Mouse (Mus musculus) bone marrow macrophage, adult 2 months (primary cell): ENCODE data around the gene Dnase2a. TPM values are rescaled to one million over a fixed set of nuclear protein-coding genes. Genes with fewer than 3 reads are reported as not detected.

Experiments
- H3K27ac ChIP-seq: 2 replicates; pipeline ENCODE4 v1.5.1; 2012; ENCODE audit warnings: low read depth, low read length; ENCODE audit not compliant: insufficient read depth
- H3K4me1 ChIP-seq: 2 replicates; pipeline ENCODE4 v1.6.1; 2012; ENCODE audit warnings: low read length; ENCODE audit not compliant: control insufficient read depth, insufficient read depth
- H3K4me3 ChIP-seq: 2 replicates; pipeline ENCODE4 v1.5.1; 2012; ENCODE audit warnings: mild to moderate bottlenecking, low read length, moderate library complexity; ENCODE audit not compliant: insufficient read depth
- CTCF ChIP-seq: IDR thresholded peaks from 2 replicates; pipeline ENCODE4 v1.5.1; 2012; ENCODE audit warnings: low read depth, mild to moderate bottlenecking, low read length, moderate library complexity
- POLR2A ChIP-seq: IDR thresholded peaks from 2 replicates; pipeline ENCODE4 v1.6.1; 2012; ENCODE audit warnings: mild to moderate bottlenecking, low read depth, low read length, borderline replicate concordance
- polyA plus RNA-seq: library from polyadenylated mRNA; stranded (reverse); fragments of >200 nt; gene quantifications from 2 replicates; pipeline ENCODE4 v1.2.4, GENCODE M21; 2012; ENCODE audit not compliant: missing spikeins, insufficient read depth, insufficient read length

Gene Dnase2a
- polyA plus RNA-seq, 1 experiment: 109 TPM

- Histone ChIP-seq H3K4me3 (no peak overlapping the region), H3K27ac (peak overlapping the region; percentile 22; the same call in 1 of the 2 replicates), H3K4me1 (peaks cover 12% of the 10 kb centered on the region)
- TF ChIP-seq CTCF: no peak
- TF ChIP-seq POLR2A: no peak
Measured at GRCm38 (mm10) chr8:84907493-84907892, 867 bp upstream of the Dnase2a start.

GRCm38 (mm10) chr8:84907979-84908378, 381 bp upstream of the Dnase2a start:
- H3K4me1 ChIP-seq: peaks cover 12% of the 10 kb centered on the region
- H3K27ac ChIP-seq: peak overlapping the region; percentile 70
- H3K4me3 ChIP-seq: peak overlapping the region; percentile 49
- TF ChIP-seq CTCF: peak; percentile 53

- no peak for TF ChIP-seq CTCF
- no peak for TF ChIP-seq POLR2A
- Histone ChIP-seq H3K4me3 (peak overlapping the region; percentile 94), H3K27ac (peak overlapping the region; percentile 91), H3K4me1 (peaks cover 15% of the 10 kb centered on the region)
Measured at GRCm38 (mm10) chr8:84909162-84909767, 905 bp downstream of the Dnase2a start.

- Histone ChIP-seq H3K4me3 (peak overlapping the region; percentile 94), H3K27ac (no peak overlapping the region), H3K4me1 (peaks cover 15% of the 10 kb centered on the region)
- no peak for TF ChIP-seq POLR2A
- no peak for TF ChIP-seq CTCF
Measured at GRCm38 (mm10) chr8:84909949-84910348, 1.6 kb downstream of the Dnase2a start.

GRCm38 (mm10) chr8:84910551-84910950, 2.2 kb downstream of the Dnase2a start:
- TF ChIP-seq CTCF (no peak), POLR2A (no peak)
- H3K4me3 ChIP-seq: no peak overlapping the region

GRCm38 (mm10) chr8:84911854-84912253, 3.5 kb downstream of the Dnase2a start:
- H3K4me3 ChIP-seq: no peak overlapping the region
- TF ChIP-seq POLR2A: no peak
- TF ChIP-seq CTCF: no peak; the same call in 1 of the 2 replicates
- H3K27ac ChIP-seq: no peak overlapping the region

More at GRCm38 (mm10) chr8:84910551-84910950, 2.2 kb downstream of the Dnase2a start:
- Histone ChIP-seq H3K27ac (no peak overlapping the region), H3K4me1 (peaks cover 15% of the 10 kb centered on the region)

GRCm38 (mm10) chr8:84912391-84912790, 4.0 kb downstream of the Dnase2a start:
- peaks cover 15% of the 10 kb centered on the region for H3K4me1 ChIP-seq
- TF ChIP-seq CTCF (no peak), POLR2A (no peak)
- no peak overlapping the region for H3K27ac ChIP-seq
- H3K4me3 ChIP-seq: peak overlapping the region; percentile 49; the same call in 1 of the 2 replicates

More at GRCm38 (mm10) chr8:84911854-84912253, 3.5 kb downstream of the Dnase2a start:
- H3K4me1 ChIP-seq: peaks cover 15% of the 10 kb centered on the region

GRCm38 (mm10) chr8:84912895-84913501, 4.6 kb downstream of the Dnase2a start:
- H3K4me3 ChIP-seq: peak overlapping the region; percentile 49
- no peak for TF ChIP-seq CTCF
- TF ChIP-seq POLR2A: no peak
- H3K27ac ChIP-seq: peak overlapping the region; percentile 49
- peaks cover 13% of the 10 kb centered on the region for H3K4me1 ChIP-seq

- Histone ChIP-seq H3K4me3 (peak overlapping the region; percentile 49), H3K4me1 (peaks cover 13% of the 10 kb centered on the region), H3K27ac (peak overlapping the region; percentile 49)
- TF ChIP-seq CTCF: no peak
- TF ChIP-seq POLR2A: no peak
Measured at GRCm38 (mm10) chr8:84913502-84913900, 5.1 kb downstream of the Dnase2a start.

- no peak overlapping the region for H3K4me3 ChIP-seq
- H3K4me1 ChIP-seq: peaks cover 13% of the 10 kb centered on the region
- H3K27ac ChIP-seq: peak overlapping the region; percentile 34; the same call in 1 of the 2 replicates
- TF ChIP-seq CTCF (peak; percentile 46), POLR2A (no peak)
Measured at GRCm38 (mm10) chr8:84913960-84914359, 5.6 kb downstream of the Dnase2a start.
